Mouse (Mus musculus): Measurements from ENCODE around the gene Mkrn2.
"Not testable (repeated sequence)": the region's sequence is repeated elsewhere in the genome, so short reads cannot be mapped to it uniquely, and the experiment has no call there.

The Mkrn2 gene

GRCm38 (mm10) chr6:115607429-115607828 lies 5.7 kb downstream of the Mkrn2 start:
- DNase-seq (ENCODE audit: low spot score in 2 of 2) = no peak

- no peak for DNase-seq (ENCODE audit: low spot score in 2 of 2)
These were observed 7.4 kb downstream of the Mkrn2 start for GRCm38 (mm10) chr6:115609121-115609520.

- DNase-seq (ENCODE audit: low spot score in 2 of 2) = no peak
These were observed 8.6 kb downstream of the Mkrn2 start for GRCm38 (mm10) chr6:115610301-115610700.

GRCm38 (mm10) chr6:115613793-115614192 lies 12.1 kb downstream of the Mkrn2 start:
- no peak for DNase-seq (ENCODE audit: low spot score in 2 of 2)

GRCm38 (mm10) chr6:115615983-115616382 lies 14.3 kb downstream of the Mkrn2 start:
- DNase-seq (ENCODE audit: low spot score in 2 of 2) = no peak

GRCm38 (mm10) chr6:115619818-115620217 lies 18.1 kb downstream of the Mkrn2 start:
- no peak for DNase-seq (ENCODE audit: low spot score in 2 of 2)

- no peak for DNase-seq (ENCODE audit: low spot score in 2 of 2)
These were observed 19.2 kb downstream of the Mkrn2 start for GRCm38 (mm10) chr6:115620942-115621341.

- DNase-seq (ENCODE audit: low spot score in 2 of 2) = no peak
These were observed 24.4 kb downstream of the Mkrn2 start for GRCm38 (mm10) chr6:115626121-115626520.

- DNase-seq (ENCODE audit: low spot score in 2 of 2) = no peak
These were observed 29.5 kb downstream of the Mkrn2 start for GRCm38 (mm10) chr6:115631056-115631795.

GRCm38 (mm10) chr6:115634015-115634414 lies 32.3 kb downstream of the Mkrn2 start:
- no peak for DNase-seq (ENCODE audit: low spot score in 2 of 2)

GRCm38 (mm10) chr6:115638188-115638587 lies 36.5 kb downstream of the Mkrn2 start:
- DNase-seq (ENCODE audit: low spot score in 2 of 2) = not testable (repeated sequence)

- no peak for DNase-seq (ENCODE audit: low spot score in 2 of 2)
These were observed 41.6 kb downstream of the Mkrn2 start for GRCm38 (mm10) chr6:115643315-115643714.

- DNase-seq (ENCODE audit: low spot score in 2 of 2) = no peak
These were observed 48.2 kb downstream of the Mkrn2 start for GRCm38 (mm10) chr6:115649792-115650365.

GRCm38 (mm10) chr6:115650476-115651427 lies 49.0 kb downstream of the Mkrn2 start:
- DNase-seq (ENCODE audit: low spot score in 2 of 2) = no peak

- DNase-seq (ENCODE audit: low spot score in 2 of 2) = no peak
These were observed 50.0 kb downstream of the Mkrn2 start for GRCm38 (mm10) chr6:115651719-115652118.

- DNase-seq (ENCODE audit: low spot score in 2 of 2) = no peak
These were observed 52.2 kb downstream of the Mkrn2 start for GRCm38 (mm10) chr6:115653939-115654338.

GRCm38 (mm10) chr6:115658802-115659201 lies 57.1 kb downstream of the Mkrn2 start:
- DNase-seq (ENCODE audit: low spot score in 2 of 2) = no peak

- no peak for DNase-seq (ENCODE audit: low spot score in 2 of 2)
These were observed 62.6 kb downstream of the Mkrn2 start for GRCm38 (mm10) chr6:115664268-115664667.

GRCm38 (mm10) chr6:115666641-115667040 lies 64.9 kb downstream of the Mkrn2 start:
- DNase-seq (ENCODE audit: low spot score in 2 of 2) = no peak
